Mouse (Mus musculus) testis, adult 2 months (tissue): ENCODE measurements around the gene Prcc. TPM values are rescaled to one million over a fixed set of nuclear protein-coding genes. Genes with fewer than 3 reads are reported as not detected.

Source experiments
- H3K27ac ChIP-seq: fragments of 200-500 bp; 2 replicates; pipeline ENCODE4 v1.5.1; 2012; ENCODE audit warnings: low read depth, low read length; ENCODE audit not compliant: control insufficient read depth, insufficient read depth
- H3K27me3 ChIP-seq: fragments of 200-500 bp; 2 replicates; pipeline ENCODE4 v1.6.1; 2012; ENCODE audit warnings: mild to moderate bottlenecking, low read length, moderate library complexity; ENCODE audit not compliant: control insufficient read depth, insufficient read depth
- H3K36me3 ChIP-seq: fragments of 200-500 bp; 2 replicates; pipeline ENCODE4 v1.6.1; 2012; ENCODE audit warnings: mild to moderate bottlenecking, low read length; ENCODE audit not compliant: control insufficient read depth, insufficient read depth
- H3K4me1 ChIP-seq: fragments of 200-500 bp; 2 replicates; pipeline ENCODE4 v1.6.1; 2012; ENCODE audit warnings: low read length; ENCODE audit not compliant: control insufficient read depth, insufficient read depth
- H3K4me3 ChIP-seq: fragments of 200-500 bp; 2 replicates; pipeline ENCODE4 v1.5.1; 2012; ENCODE audit warnings: low read depth, mild to moderate bottlenecking, low read length, moderate library complexity, mixed read lengths; ENCODE audit not compliant: control insufficient read depth
- CTCF ChIP-seq: fragments of 200-500 bp; IDR thresholded peaks from 2 replicates; pipeline ENCODE4 v1.5.1; 2012; ENCODE audit warnings: low read depth, mild to moderate bottlenecking, inconsistent platforms, low read length, moderate library complexity; ENCODE audit not compliant: control insufficient read depth, insufficient read depth, insufficient replicate concordance
- POLR2A ChIP-seq: fragments of 200-500 bp; IDR thresholded peaks from 2 replicates; pipeline ENCODE4 v1.6.1; 2012; ENCODE audit warnings: low read depth, mild to moderate bottlenecking, inconsistent platforms, low read length, moderate library complexity; ENCODE audit not compliant: control insufficient read depth
- polyA plus RNA-seq: library from polyadenylated mRNA; depleted of rRNA; stranded (reverse); fragments of >200 nt; gene quantifications from 2 replicates; pipeline ENCODE4 v1.2.3, GENCODE M21; 2012; rRNA removed

Gene Prcc
- 16.2 and 17.5 TPM in 2 replicates for polyA plus RNA-seq

DNA sequence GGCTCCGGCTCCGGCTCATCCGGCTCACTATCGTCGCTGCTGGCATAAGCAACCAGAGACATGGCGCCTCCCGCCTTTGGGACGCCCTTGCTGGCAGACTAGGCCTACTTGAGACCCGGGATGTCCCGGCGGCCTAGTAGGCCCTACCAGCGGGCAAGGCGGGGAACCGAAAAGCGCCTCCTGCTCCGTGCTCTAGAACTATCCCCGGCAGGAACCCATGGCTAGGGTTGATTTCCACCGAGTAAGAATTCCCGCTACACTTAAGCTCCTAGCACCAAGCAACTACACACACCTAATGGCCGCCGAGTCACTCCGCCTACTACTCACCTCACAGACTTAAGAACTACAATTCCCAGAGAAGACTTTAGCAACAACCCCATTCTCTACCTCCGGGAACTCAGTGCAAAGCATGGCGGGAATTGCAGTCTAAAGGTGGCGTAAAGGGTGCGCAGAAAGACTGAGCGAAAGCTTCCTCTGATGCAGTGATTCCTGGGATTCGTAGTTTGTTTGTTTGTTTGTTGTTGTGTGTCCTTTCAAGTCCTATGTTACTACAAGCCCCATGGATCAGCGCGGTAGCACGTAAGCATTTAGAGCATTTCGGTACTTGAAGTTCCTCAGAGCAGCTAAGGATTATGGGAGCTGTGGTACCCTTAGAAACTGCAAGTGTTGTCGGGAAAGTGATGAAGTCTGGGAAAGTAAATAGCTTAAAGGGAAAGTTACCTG lies at the start of gene Prcc:
Prcc (minus strand) TSS at position 328 of the 723 bp plus-strand sequence.
- Histone ChIP-seq H3K4me1 (peaks cover 8% of the 10 kb centered on the region), H3K36me3 (no peaks in the 10 kb centered on the region)
- TF ChIP-seq POLR2A (no peak; the same call in 1 of the 2 replicates), CTCF (no peak)

DNA sequence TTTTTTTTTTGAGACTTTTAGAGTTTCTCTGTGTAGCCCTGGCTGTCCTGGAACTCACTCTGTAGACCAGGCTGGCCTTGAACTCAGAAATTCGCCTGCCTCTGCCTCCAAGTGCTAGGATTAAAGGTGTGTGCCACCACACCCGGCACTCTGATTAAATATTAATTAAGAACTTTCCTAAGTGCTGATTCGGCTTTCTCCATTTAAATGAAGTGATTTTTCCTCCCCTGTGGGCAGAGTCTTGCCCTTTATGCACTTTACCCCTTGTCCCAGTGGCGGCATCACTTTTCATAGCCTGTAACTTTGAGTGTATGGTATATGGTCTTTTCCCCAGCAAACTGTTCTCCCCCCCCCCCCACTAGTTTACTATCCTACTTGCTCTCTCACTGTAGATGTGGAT lies 49.8 kb upstream of the Prcc start:
- no peaks in the 10 kb centered on the region for H3K4me1 ChIP-seq
- TF ChIP-seq CTCF (no peak), POLR2A (no peak)
- H3K36me3 ChIP-seq: peaks cover 2% of the 10 kb centered on the region
- H3K27me3 ChIP-seq: no peaks in the 10 kb centered on the region
- H3K27ac ChIP-seq: no peak overlapping the region
- no peak overlapping the region for H3K4me3 ChIP-seq

More for the DNA sequence above, at the start of gene Prcc:
- Histone ChIP-seq H3K27ac (peak within 1 kb of the TSS; percentile 87), H3K27me3 (no peaks in the 10 kb centered on the region), H3K4me3 (peak within 1 kb of the TSS; percentile 94)

DNA sequence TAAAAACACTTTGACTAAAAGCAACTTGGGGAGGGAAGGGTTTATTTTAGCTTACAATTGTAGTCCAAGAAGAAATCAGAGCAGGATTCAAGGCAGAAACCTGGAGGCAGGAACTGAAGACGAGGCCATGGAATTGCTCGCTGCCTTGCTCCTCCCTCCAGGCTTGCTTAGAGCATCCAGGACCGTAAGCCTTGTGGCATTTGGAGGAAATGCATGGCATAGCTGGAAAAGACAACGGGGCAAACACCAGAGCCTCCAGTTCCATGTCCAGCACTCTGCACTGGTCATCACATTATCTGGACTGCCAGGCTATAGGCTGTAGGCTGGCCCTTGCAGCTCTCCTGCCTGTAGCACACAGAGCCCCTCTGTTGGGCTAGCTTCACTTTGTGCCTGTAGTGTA lies 49.1 kb upstream of the Prcc start:
- no peaks in the 10 kb centered on the region for H3K27me3 ChIP-seq
- TF ChIP-seq POLR2A (no peak), CTCF (no peak)
- H3K36me3 ChIP-seq: peaks cover 2% of the 10 kb centered on the region
- no peak overlapping the region for H3K4me3 ChIP-seq
- no peaks in the 10 kb centered on the region for H3K4me1 ChIP-seq
- no peak overlapping the region for H3K27ac ChIP-seq

DNA sequence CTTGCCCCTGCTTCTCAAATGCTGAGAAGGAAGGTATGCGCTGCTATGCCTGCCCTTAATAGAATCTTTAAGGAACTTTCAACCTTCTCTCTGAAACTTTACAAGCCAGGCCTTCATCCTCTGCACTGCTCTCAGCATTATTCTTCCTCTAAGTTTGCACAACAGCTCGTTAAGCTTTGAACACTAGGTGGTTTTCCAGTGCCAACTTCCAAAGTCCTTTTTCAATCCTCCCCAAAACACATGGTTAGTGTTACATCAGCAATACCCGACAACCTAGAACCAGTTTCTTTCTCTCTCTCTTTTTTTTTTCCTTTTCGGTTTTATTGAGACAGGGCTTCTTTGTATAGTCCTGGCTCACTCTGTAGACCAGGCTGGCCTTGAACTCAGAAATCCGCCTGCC lies 48.6 kb upstream of the Prcc start:
- no peak for TF ChIP-seq POLR2A
- TF ChIP-seq CTCF: no peak
- Histone ChIP-seq H3K4me3 (no peak overlapping the region), H3K36me3 (peaks cover 2% of the 10 kb centered on the region)

DNA sequence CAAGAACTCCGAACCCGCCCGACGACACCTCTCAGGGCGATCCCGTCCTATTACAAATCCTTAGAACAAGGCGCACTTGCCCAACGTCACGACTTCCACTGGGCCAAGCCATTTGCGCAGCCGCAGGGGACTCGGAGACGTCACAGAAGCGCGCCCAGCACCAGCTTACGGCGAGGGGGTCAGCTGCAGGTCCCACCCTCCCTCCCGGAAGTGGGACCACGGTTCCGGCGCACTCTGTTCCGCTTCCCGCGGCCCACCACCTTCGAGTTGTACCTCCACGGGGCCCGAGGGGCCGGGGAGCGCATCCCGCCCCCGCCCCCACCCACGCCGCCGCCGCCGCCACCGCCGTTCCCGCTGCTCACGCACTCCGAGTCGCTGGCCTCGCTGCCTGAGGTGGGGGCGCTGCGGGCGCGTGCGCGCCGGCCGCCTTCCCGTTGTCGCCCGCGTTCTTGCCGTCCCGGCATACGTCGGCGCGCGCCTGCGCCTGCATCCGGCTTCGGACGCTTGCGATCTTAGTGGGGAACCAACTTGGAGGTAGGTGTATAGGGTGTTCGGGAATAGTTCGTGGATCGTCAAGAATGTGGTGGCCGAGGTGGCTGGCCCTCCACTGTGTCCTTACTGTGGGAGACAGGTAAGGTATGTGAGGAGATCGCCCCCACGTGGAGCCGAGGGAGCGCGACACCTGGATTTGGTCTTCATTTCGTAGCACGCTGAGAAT lies 44.8 kb upstream of the Prcc start, which contains the start of the genes Isg20l2 and Rrnad1:
Isg20l2 (plus strand) TSS at position 237 of the 718 bp plus-strand sequence.
Rrnad1 (minus strand) TSS at position 640 of the 718 bp plus-strand sequence.
- TF ChIP-seq CTCF: peak; percentile 67; the same call in 1 of the 2 replicates
- peak; percentile 71 for TF ChIP-seq POLR2A
- peaks cover 1% of the 10 kb centered on the region for H3K36me3 ChIP-seq

More for the DNA sequence above, 48.6 kb upstream of the Prcc start:
- H3K27me3 ChIP-seq: no peaks in the 10 kb centered on the region
- H3K4me1 ChIP-seq: peaks cover 2% of the 10 kb centered on the region
- H3K27ac ChIP-seq: no peak overlapping the region

DNA sequence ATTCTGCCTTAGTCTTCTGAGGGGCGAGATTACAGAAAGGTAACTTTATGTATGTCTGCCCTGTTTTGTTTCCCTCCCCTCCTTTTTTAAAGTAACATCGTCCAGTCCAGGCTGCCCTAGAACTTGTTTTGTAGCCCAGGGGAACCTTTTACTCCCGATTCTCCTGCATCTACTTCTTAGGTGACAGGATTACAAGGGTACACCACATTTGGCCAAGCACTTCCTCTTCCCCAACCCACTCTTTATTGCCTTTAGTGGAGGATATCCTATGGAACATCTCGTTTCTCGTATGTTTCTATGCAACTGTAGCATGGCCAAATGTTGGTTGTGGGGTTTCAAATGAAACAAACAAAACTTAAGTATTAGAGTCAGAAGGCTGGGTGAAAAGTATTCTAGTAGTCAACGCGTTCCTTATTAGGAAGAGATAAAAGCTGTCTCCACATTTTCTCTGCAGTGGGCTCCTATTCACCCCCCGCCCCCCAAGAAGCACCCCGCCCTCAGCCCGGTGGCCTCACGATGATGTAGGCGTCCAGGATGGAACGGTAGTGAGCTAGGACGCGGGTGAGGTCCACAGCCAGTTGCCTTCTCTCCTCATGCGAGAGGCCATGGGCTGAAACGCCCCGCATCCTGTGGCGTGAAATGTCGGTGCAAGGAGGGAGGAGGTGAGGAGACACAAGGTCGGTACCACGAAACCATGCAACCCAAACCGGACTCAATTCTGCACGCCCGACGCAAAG lies 44.1 kb upstream of the Prcc start:
- no peak for TF ChIP-seq CTCF
- no peak for TF ChIP-seq POLR2A
- Histone ChIP-seq H3K27ac (peak overlapping the region; percentile 84), H3K4me3 (peak overlapping the region; percentile 97), H3K4me1 (peaks cover 2% of the 10 kb centered on the region), H3K27me3 (no peaks in the 10 kb centered on the region), H3K36me3 (peaks cover 1% of the 10 kb centered on the region)

More for the DNA sequence above, 44.8 kb upstream of the Prcc start, which contains the start of the genes Isg20l2 and Rrnad1:
- H3K4me1 ChIP-seq: peaks cover 2% of the 10 kb centered on the region
- H3K27ac ChIP-seq: peak within 1 kb of the TSS; percentile 91
- no peaks in the 10 kb centered on the region for H3K27me3 ChIP-seq
- H3K4me3 ChIP-seq: peak within 1 kb of the TSS; percentile 97

DNA sequence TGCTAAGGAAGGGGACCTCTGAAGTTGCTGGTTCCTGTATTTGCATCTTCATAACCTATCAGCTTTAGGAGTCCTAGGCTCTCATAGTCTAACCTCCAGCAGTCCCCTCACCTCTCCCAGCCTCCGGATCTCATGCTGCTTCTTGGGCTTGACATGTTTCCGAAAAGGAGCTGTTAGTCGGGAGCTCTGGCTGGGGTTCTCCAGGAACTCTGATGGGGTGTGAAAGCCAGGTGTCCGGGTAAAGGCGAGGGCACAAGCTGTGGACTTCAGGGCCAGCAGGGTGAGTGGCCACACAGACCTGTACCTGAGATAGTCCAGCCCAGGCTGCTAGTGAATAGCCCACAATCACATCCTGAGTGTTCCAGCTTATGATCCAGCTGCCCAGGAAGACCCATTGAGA lies 42.0 kb upstream of the Prcc start:
- Histone ChIP-seq H3K27ac (no peak overlapping the region), H3K36me3 (peaks cover 7% of the 10 kb centered on the region), H3K4me3 (no peak overlapping the region), H3K27me3 (no peaks in the 10 kb centered on the region), H3K4me1 (peaks cover 2% of the 10 kb centered on the region)
- TF ChIP-seq POLR2A (no peak), CTCF (no peak)
